Mouse (Mus musculus) lung, postnatal 4 days (tissue): Measurements from ENCODE around the gene Agbl4.

Source experiments
- DNase-seq, 2 experiments: peaks; one replicate each; pipeline ENCODE4 v3.0.0; 2021

Agbl4 gene

DNA sequence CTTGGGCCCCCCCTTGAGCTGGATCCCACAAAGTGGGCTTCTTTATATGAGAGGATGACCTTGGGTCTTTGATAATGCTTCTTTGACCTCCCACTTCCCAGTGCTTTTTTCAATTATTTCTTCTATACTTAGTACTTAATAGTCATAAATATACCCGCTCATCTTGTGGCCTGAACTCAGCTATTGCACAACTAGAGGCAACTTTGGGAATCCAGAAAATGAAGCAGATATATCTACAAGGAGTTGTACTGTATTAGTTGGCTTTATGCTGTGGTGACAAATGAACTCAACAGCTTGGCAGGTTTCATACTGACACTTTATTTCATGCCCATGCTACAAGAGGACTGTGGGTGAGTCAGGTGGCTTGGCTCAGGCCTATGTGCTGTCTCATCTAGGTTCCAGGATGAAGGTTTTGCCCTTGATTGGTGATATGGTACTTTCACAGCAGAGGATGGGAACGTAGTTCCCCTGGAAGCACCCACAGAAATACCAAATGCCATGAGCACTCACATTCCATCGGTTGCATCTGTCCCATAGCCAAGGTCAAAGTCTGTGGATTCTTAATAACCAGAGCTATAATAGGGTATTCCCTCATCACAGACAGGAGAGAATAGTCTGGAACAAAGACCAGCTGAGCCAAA, 1197.3 kb downstream of the Agbl4 start:
- DNase-seq, result no peak

DNA sequence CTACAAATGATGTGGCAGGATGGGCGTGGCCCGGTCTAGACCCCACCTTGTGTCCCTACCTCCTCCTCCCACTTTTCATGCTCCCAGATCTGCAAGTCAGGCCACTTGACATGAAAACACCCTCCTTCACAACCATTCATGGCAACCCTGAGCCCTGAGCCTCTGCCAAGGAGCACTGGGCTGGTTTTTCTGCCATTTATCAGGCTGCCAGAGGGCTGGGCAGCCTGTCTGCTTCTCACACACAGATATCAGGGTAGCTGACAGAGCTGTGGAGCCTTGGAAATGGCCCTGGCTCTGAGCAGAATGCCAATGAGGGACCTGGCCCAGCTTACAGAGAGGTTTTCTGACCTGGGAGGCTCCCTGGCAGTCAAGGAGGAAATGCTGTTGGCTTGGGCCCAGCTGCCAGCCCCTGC, 1199.8 kb downstream of the Agbl4 start:
- DNase-seq, result peak; percentile 43 to 52

DNA sequence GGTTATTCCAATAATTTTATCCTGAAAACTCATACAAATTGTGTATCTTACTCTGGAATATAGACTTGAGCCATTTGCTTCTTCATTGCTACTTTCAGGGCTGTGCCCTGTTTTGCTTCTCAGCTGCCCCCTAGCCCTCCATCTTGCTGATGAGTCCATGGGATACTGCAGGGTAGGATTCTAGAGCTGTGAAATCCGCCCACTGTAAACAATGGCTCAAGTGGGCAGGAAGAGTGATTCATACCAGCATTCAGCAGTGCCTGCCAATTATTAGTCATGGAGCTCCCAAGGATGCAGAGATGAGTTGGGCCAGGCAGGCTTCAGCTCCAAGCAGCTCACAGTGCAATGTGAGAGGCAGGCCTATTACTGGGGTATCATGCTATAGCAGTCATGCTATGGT, 1200.5 kb downstream of the Agbl4 start:
- DNase-seq, result peak; percentile 23

DNA sequence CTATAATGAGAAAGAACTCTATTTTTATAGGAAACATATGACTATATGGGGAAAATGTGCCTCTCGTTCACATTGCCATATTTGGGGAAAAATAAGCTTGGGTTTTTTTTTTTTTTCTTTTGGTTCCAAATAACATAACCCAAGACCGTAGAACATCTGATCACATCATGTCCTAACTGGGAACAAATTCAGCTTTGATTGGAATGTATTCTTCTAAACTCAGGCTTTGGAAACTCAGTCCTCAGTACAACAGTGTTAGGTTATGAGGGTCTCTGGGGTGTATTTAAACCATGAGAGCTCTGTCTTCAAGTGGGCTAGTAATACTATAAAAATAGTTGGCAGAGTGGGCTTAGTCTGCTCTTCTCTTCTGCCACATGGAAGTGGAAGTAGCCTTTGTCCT, 1205.7 kb downstream of the Agbl4 start:
- DNase-seq, result no peak

DNA sequence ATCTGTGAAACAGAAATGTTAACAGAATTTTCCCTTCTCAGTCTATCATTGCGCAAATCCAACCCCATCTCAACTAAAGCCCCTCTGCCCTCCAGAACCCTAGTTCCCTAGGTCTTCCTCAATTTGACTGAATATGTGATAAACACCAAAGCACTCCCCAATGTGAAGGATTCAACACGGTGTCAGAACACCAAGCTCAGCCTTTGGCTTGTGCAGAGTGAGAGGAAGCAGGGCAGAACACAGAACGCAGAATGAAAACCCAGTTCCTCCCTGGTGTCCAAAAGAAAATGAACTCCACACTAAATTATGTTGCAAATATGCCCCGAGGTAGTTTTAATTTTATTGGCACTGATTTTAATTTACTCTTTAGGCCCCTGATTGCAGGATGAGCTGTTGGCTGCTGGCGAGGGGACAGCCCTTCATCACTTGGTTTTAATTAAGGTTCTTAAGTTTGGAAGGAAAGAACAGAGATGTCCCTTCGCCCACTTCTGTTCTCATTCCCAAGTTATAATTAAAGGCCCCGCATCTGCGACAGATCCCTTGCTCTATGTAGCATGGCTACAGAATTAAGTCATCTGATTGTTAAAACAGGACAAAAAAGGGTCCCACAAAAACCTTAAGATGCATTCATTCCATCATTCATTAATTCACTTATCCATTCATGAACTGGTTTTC, 1210.5 kb downstream of the Agbl4 start:
- DNase-seq, result no peak

DNA sequence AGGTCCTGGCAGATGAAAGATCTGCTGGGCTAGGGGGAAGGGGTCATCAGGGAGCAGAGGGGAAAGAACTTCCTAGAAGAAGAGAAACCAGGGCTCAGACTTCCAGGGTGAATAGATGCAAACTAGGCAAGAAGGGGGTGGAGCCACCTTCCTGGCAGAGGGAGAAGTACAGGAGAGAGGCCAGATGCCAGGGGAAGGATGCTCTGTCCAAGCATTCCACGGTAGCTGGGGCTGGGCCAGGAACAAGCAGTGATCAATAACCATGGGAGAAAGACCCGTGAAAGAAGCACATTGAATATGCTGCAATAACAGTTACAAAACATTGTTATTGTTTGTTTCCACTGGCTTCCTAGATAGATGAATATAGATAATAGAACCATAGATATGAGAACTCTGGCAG, 1224.4 kb downstream of the Agbl4 start:
- DNase-seq, result no peak

DNA sequence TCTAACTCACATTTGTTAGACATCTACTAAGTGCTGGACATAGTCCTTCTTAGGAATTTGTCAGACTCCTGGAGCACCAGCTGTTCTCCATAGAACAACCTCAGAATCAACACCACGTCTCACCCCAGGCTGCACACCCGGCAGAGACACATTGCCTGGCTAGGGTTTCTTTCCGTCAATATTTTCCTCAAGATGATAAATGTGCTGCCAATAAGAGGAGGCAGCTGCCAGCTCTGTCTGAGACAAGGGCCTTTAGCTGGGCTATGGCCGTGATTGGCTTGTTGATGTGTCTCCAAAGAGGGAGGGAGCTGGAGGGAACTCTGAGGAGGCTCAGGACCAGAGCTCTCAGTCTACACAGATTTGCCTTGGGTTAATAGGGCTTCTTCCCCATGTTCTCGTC, 1227.5 kb downstream of the Agbl4 start:
- peak; percentile 52 to 69 for DNase-seq

DNA sequence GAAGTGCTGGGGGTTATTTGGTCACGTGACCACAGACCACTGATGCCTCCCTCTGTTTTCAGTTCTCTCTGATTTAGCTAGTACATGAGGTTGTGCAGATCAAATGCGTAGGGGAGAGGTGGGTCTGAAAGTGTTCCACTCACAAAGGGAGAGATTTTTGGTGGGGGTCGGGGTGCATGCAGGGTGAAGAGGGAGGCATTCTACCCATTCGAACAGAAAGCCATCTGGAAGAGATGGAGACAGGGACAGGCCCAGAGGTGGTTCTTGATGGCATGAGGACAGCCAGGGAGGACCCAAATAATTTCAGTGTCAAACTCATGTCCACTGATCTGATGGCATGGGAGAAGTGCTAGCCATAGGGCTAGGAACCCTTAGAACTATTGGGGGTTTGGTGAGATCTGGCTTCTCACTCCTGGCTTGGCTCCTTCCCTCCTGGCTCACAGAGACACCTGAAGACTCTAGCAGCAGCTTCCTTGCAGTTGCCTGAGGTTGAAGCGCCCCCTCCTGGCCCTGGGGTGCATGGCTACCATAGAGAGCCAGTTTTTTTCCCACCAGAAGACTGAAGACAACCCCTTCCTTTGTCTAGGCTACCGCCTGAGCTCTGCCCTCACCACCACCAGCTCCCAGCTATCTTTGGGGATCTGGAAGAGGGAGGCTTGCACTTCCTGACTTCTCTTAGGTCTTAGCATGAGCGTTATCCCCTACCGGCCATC, 1228.8 kb downstream of the Agbl4 start:
- DNase-seq, result peak; percentile 55 to 67

DNA sequence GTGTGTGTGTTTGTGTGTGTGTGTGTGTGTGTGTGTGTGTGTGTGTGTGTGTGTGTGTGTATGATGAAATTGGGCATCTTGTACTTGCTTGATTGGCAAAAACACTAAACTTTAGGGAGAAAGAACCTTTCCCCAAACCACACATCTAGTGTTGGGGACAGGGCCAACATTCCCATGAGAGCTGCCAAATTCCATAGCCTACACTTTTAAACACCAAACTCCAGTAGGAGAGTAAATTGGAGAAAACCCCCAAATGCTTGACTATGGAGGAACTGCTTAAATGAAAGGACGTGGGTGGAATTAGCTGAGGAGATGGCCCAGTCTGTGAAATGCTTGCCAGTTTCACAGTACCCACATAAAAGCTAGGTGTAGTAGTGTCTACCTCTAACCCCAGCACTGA, 1235.2 kb downstream of the Agbl4 start:
- DNase-seq, result no peak

DNA sequence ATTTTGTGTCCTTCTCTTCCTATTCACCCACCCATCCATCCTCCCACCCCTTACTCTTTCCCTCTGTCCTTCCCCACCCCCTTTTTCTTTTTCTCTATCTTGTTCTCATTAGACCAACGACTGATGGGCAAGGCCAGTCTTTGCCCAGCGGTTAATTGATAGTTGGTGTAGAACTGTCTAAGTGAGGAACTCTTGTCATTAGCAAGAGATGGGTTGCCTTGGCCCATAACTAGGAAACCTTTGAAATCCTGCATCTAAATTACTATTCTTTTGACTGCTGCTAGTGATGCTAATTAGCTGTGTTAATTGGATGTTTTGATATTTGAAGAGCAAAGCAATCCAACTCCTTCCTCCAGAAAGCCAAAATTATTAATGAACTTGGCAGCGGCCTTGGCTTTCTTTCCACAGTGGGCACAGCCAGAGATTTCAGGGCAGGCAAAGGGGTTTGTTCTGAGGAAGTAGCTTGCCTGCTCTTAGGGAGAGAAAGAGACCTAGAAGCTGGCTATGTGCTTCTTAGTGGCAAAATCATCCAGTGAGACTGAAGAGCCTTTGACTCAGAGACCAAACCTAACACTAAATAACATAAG, 1238.2 kb downstream of the Agbl4 start:
- no peak for DNase-seq

DNA sequence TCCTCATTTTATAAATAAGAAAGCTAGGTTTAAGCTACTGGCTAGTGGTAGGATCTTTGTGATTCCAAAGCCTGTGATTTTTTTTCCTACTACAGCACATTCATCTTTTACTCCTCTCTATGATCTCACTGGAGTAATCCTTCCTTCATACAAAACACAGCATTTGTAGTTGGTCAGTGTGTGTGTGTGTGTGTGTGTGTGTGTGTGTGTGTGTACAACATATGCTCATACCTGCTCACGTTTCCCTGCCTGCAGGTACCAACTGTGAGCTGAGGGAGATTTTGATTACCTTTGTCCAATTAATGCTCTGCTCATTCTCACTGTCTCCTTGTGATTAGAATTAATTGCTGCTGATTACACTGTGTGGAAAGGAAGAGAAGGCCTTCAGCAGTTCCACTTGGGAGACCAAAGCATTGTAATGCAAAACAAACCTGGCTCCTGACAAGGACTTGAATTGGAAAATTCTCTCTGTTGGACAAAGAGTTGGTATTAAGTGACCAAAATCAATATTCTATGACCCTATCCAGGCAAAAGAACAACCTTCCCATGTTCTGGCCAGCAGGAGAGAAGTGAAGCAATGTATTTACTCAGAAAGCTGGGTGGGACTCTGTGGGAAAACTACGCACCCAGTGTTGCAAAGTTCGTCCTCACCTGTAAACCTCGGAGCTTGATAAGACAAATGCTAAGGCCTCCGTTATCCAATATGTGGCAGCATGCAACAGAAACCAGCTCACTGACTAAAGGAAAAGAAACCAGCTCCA, 1241.7 kb downstream of the Agbl4 start:
- no peak for DNase-seq

DNA sequence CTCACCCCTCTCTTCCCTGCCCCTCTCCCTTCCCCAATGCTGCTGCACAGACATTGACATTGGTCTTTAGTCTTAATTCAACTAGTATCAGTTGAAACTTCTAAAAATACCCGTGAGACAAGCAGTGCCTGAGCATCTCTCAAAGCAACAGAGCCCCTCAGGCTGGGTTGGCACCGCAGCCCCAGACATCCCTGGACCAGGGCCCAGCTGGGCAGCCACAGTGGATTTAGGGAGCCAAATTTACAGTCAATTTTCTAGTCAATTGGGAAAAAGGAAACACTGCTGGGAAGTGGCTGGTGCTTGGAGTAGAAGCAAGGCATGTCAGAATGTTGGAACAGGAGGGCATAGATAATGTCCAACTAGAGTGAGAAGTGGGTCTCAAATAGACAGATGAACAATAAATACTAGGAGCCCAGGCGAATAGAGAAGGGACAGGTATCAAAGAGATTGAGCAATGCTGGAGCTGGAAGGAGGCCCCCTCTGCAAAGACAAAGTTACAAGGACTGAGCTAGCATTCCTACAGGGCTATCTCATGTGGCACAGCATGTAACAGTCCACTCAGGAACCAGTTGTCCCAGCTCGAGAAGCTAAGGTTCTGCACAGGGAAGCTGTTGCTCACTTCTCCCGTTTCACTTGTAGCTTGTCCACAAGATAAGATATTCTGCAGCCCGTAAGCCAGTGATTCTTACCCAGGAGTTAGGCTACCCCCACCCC, 1247.8 kb downstream of the Agbl4 start:
- DNase-seq, result no peak

DNA sequence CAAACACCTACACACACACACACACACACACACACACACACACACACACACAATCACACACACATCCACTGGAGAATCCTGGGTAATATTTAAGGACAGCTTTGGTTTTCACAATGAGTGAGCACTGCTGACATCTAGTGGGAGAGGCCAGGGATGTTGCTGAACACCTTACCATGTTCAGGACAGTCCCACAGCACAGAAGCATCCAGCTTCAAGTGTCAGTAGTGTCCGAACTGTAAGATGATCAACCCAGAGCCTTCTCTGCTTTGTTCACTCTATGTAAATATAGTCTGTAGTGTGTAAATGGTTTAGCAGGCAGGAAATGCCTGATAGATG, 1248.3 kb downstream of the Agbl4 start:
- DNase-seq, result peak in 1 of 2 experiments; percentile 19

DNA sequence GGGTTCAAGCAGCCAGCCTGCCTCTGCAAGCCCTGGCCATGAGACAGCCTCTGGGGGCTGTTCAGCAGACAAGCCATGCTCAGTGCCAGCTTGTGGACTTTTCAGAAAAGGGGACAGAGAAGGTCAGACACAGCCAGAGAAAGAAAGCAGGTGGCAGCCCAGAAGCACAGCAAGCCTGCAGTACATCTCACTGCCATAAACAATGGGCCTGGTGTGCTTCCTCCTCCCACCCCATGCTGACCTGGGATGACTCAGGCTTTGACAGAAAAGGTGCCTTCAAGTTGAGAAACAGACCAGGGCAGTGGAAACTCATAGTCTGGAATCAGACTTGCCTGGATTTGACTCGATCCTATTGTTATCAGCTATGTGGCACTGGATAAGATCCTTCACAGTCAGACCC, 1256.0 kb downstream of the Agbl4 start:
- no peak for DNase-seq

DNA sequence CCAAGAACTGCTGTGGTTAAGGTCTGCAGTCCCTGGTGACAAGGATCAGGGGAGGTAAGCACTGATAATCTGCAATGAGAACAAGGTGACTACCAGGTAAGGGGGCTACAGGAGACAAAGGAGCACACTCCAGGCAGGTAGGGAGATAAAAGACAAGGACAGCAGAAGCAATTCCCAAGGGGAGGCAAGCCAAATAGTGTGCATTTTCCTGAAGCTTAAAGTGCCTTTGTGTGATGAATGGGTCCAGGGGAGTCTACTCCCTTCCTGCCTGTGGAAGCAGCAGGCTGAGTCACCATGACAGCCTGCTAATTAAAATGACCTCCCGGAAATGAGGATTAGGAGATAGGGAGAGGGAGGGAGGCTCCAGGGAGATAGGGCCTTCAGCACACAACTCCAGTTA, 1266.3 kb downstream of the Agbl4 start:
- DNase-seq, result peak in 1 of 2 experiments; percentile 11

DNA sequence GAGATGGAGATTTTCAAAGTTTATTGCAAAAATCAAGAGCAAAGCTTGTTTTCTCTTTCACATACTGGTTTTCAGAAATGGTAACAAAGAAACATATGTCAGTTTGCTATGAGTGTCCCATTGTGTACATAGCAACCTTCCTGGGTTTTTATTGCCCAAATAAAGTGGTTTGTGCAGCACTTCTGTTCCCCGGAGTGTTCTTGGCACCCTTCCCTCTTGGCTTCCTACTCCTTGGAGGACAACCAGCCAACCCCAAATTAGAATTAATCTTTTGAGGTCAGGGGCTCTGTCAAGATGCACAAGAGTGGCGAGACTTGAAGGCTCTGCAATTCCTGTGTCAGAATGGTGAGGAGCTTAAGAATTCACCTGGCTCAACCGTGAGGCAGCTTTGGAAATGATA, 1266.7 kb downstream of the Agbl4 start:
- peak; percentile 37 to 57 for DNase-seq

DNA sequence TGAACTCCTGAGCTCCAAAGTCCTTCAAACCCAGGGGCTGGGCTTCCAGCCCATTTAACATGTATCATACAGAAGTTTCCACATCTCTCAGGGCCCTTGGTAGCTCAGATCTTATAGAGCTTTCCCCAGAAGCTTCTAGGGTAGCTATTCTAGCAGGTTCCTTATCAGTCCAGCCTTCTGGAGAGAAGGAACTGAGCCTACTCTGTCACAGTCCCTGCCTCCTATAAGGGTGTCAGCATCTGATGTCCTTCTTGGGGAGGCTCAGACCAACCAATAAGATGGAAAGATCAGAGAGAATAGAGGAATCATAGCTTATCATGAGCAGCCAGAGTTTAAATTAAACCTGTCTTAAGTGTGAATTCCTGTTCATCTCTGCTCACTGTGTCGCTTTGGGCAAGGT, 1269.3 kb downstream of the Agbl4 start:
- DNase-seq, result no peak

DNA sequence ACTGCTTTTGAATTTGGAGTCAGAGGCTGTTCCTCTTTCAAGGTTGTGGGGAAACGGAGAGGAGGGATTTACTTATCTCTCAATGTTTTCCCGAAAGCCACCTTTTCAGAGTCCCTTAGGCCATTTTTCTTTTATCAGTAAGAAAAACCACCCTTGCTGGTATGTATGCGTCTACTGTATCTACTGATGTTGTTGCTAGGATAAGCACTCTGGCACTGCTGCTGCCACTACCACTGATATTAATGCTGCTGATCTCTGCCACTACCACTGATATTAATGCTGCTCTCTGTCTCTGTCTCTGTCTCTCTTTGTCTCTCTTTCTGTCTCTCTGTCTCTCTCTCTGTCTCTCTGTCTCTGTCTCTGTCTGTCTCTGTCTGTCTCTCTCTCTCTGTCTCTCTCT, 1271.9 kb downstream of the Agbl4 start:
- no peak for DNase-seq

DNA sequence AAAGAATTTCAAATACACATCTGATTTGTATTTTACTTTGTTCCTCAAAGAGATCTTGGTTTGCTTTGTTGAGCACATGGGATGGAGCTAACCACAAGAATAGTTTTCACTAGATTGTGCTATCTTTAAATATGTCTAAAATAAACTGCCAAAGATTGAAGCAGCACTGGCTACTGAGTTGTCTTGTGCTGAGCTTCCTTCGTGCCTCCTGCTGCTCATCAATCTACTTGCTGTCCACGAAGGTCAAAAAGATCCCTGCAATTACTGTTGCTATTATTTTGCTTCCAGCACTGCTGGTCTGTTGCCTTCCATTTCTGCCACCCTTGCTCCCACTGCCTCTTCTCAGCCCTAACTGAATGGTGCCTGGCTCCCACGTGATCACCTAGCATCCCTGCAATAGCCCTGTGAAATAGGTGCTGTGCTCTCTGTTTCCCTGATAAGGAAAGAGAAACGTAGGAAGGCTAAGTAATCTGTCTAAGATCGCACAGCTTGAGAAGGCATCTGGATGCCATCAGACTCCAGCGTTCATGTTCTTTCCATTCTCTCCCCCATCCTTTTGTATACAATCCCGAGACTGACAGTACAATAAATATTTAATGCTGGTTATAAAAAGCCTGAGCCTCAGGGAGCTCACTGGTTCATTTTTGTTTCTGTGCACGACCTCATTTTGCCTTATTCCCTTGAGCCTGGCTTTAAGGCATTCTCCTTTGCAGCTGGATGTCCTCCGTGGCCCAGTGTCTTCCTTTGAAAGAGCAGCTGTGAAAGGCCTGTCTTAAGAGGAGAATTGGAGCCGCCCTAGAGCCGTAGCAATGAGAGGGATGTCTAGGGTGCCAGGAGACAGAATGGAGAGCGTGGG, 1273.3 kb downstream of the Agbl4 start:
- peak; percentile 11 to 25 for DNase-seq

DNA sequence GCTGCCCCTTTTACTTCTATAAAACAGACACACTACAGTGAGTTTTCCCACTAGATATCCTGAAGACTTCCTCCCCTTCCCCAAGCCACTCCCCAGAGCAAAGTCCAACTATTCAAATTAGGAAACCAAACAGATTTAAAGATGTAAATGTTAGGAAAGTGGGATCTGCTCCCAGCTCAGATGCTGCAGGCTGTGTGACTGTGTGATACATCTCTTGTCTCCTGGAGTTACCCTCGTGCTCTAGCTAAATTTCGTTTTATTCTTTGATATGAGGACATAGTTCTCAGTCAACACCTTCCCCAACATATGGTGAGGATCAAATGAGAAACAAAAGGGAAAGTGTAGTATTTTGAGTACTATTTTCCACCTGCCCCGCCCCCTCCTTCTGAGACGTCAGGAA, 1274.0 kb downstream of the Agbl4 start:
- no peak for DNase-seq

DNA sequence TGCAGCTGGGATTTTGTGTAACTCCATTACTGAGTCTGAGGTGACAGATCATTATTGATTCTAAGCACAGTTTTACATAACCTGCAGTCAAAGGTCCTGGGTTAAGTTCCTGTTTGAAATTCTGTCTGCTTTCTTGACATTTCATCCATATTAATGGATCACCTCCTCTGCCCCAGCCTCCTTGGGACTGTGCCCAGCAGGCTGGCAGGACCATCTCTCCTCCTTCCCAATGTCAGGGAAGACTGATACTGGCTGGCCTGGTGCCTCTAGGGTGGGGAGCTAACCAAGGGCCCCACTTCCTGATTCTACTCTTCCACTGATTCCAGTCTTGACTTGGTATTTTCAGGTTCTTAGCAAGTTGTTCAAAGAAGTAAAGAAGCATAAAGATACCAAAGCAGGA, 1276.4 kb downstream of the Agbl4 start:
- peak in 1 of 2 experiments; percentile 37 for DNase-seq

DNA sequence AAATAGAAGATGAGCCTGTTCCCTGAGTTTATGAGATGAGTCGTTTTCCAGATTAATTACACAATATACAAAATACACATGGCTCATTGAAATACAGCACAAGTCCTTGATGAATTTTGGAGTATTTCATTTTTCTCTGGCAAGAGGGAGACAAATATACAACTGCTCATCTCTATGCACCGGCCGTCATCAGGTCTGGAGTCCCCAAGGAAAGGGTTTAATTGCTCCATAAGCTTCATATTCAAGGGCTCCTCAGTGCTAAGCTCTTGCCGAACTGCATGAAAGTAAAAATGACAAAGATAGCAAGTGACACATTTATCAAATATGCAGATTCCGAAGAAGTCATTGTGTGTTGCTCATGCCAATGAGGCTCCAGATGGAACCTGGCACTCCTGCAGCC, 1284.5 kb downstream of the Agbl4 start:
- DNase-seq, result no peak
